Mouse (Mus musculus) lung, embryonic 14.5 days (tissue): Measurements from ENCODE around the gene Arhgef7. TPM values are rescaled to one million over a fixed set of nuclear protein-coding genes. Genes with fewer than 3 reads are reported as not detected.

Source experiments
- ATAC-seq: fragments of 200-750 bp; cut with Nextera tagmentation; 2 replicates; pipeline ENCODE4 v1.8.0; 2017; ENCODE audit warnings: mild to moderate bottlenecking, moderate TSS enrichment, moderate library complexity; ENCODE audit not compliant: insufficient read depth
- DNase-seq: peaks from one replicate; pipeline ENCODE4 v3.0.0-alpha.2; 2015
- H3K27ac ChIP-seq: fragments of 300-500 bp; sonication (generic); 2 replicates; pipeline ENCODE4 v1.5.1; 2014; ENCODE audit warnings: low read depth, mild to moderate bottlenecking, moderate library complexity
- H3K27me3 ChIP-seq: fragments of 300-500 bp; sonication (generic); 2 replicates; pipeline ENCODE4 v1.6.1; 2014; ENCODE audit warnings: low read length, control low read depth; ENCODE audit not compliant: insufficient read depth
- H3K36me3 ChIP-seq: fragments of 300-500 bp; sonication (generic); 2 replicates; pipeline ENCODE4 v1.6.1; 2014; ENCODE audit warnings: control low read depth; ENCODE audit not compliant: insufficient read depth
- H3K4me1 ChIP-seq: fragments of 300-500 bp; sonication (generic); 2 replicates; pipeline ENCODE4 v1.6.1; 2014; ENCODE audit warnings: antibody characterized with exemption, control low read depth; ENCODE audit not compliant: insufficient read depth
- H3K4me2 ChIP-seq: fragments of 300-500 bp; sonication (generic); 2 replicates; pipeline ENCODE4 v1.6.1; 2014; ENCODE audit warnings: mild to moderate bottlenecking
- H3K4me3 ChIP-seq: fragments of 300-500 bp; sonication (generic); 2 replicates; pipeline ENCODE4 v1.5.1; 2014; ENCODE audit warnings: low read depth, low read length
- H3K9ac ChIP-seq: fragments of 300-500 bp; sonication (generic); 2 replicates; pipeline ENCODE4 v1.6.1; 2014
- H3K9me3 ChIP-seq: fragments of 300-500 bp; sonication (generic); 2 replicates; pipeline ENCODE4 v1.6.1; 2016; ENCODE audit warnings: low read depth, low read length, control low read depth
- CTCF ChIP-seq: IDR thresholded peaks from 2 replicates; pipeline ENCODE4 v1.5.1; 2016; ENCODE audit warnings: antibody characterized with exemption, low read depth
- whole genome bisulfite sequencing: fragments of 180-500 bp; shearing (Covaris S2); extraction: QIAGEN DNeasy Blood & Tissue Kit; methylation state at CpG from one replicate; pipeline ENCODE4 v1.1.7; 2014; 5-methylcytosine and 5-hydroxymethylcytosine counted together
- polyA plus RNA-seq: library from polyadenylated mRNA; unstranded; fragments of >200 nt; fragmentation: Nextera tagmentation; extraction: Ambion mirVana; gene quantifications from 2 replicates; pipeline ENCODE4 v1.2.1, GENCODE M21; 2014

Arhgef7 gene
- polyA plus RNA-seq, 1 experiment from 2014 or later, result 41.6 TPM

- DNase-seq, result no peak
- Histone ChIP-seq H3K9me3 (no peaks in the 10 kb centered on the region), H3K27ac (no peak overlapping the region)
Observed at GRCm38 (mm10) chr8:11797729-11798479, 70.4 kb downstream of the Arhgef7 start.

GRCm38 (mm10) chr8:11798480-11798867 lies 71.0 kb downstream of the Arhgef7 start:
- 90% methylated on average over 4 of the region's 4 CpGs for WGBS

More at GRCm38 (mm10) chr8:11797729-11798479, 70.4 kb downstream of the Arhgef7 start:
- peaks cover 44% of the 10 kb centered on the region for H3K36me3 ChIP-seq
- no peak for ATAC-seq
- no peak overlapping the region for H3K9ac ChIP-seq
- TF ChIP-seq CTCF, result no peak
- no peaks in the 10 kb centered on the region for H3K4me1 ChIP-seq
- WGBS, result 82% methylated on average over 14 of the region's 14 CpGs
- no peak overlapping the region for H3K4me3 ChIP-seq
- no peak overlapping the region for H3K4me2 ChIP-seq
- H3K27me3 ChIP-seq, result no peaks in the 10 kb centered on the region

DNA sequence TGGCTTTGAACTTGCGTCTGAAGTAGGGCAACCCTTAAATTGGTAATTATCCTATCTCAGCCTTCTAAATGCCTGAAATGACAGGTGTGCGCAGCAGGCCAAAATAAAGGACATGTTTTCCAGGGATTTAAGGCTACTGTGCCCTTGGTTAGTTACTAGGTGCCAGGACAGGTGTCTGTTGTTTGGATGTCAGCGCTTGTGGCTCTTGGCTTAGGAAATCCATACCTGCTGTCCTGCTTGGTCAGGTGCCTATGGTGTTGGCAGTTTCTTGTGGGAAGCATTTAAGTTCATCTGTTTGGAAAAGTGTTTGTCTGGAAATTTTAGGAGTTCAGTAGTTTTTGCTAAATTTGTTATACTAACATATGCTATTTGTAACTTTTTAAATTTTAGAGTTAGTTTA lies 71.6 kb downstream of the Arhgef7 start:
- WGBS, result 85% methylated on average over 3 of the region's 3 CpGs
- ATAC-seq (no peak), DNase-seq (no peak)
- Histone ChIP-seq H3K4me1 (no peaks in the 10 kb centered on the region), H3K4me3 (no peak overlapping the region), H3K4me2 (no peak overlapping the region), H3K9ac (no peak overlapping the region), H3K27ac (no peak overlapping the region), H3K9me3 (no peaks in the 10 kb centered on the region), H3K27me3 (no peaks in the 10 kb centered on the region), H3K36me3 (peaks cover 50% of the 10 kb centered on the region)
- no peak for TF ChIP-seq CTCF

More at GRCm38 (mm10) chr8:11798480-11798867, 71.0 kb downstream of the Arhgef7 start:
- H3K4me1 ChIP-seq, result no peaks in the 10 kb centered on the region
- DNase-seq (no peak), ATAC-seq (no peak)
- H3K9me3 ChIP-seq, result no peaks in the 10 kb centered on the region
- no peak for TF ChIP-seq CTCF
- H3K4me3 ChIP-seq, result no peak overlapping the region
- no peaks in the 10 kb centered on the region for H3K27me3 ChIP-seq
- H3K9ac ChIP-seq, result no peak overlapping the region
- H3K36me3 ChIP-seq, result peaks cover 45% of the 10 kb centered on the region
- H3K4me2 ChIP-seq, result no peak overlapping the region
- H3K27ac ChIP-seq, result no peak overlapping the region

- H3K27ac ChIP-seq, result no peak overlapping the region
- peaks cover 60% of the 10 kb centered on the region for H3K36me3 ChIP-seq
- no peak for TF ChIP-seq CTCF
- no peaks in the 10 kb centered on the region for H3K4me1 ChIP-seq
- ATAC-seq (no peak), DNase-seq (no peak)
- no peaks in the 10 kb centered on the region for H3K9me3 ChIP-seq
- H3K9ac ChIP-seq, result no peak overlapping the region
- H3K4me3 ChIP-seq, result no peak overlapping the region
- no peak overlapping the region for H3K4me2 ChIP-seq
- H3K27me3 ChIP-seq, result no peaks in the 10 kb centered on the region
- WGBS, result 66% methylated on average over 7 of the region's 7 CpGs
Observed at GRCm38 (mm10) chr8:11800481-11800880, 73.0 kb downstream of the Arhgef7 start.

GRCm38 (mm10) chr8:11801571-11801970 lies 74.0 kb downstream of the Arhgef7 start:
- no peak for TF ChIP-seq CTCF
- Histone ChIP-seq H3K27me3 (no peaks in the 10 kb centered on the region), H3K9me3 (no peaks in the 10 kb centered on the region), H3K4me1 (no peaks in the 10 kb centered on the region), H3K4me3 (no peak overlapping the region), H3K27ac (no peak overlapping the region), H3K4me2 (no peak overlapping the region), H3K9ac (no peak overlapping the region), H3K36me3 (peaks cover 63% of the 10 kb centered on the region)
- WGBS, result 49% methylated on average over 8 of the region's 8 CpGs
- DNase-seq (no peak), ATAC-seq (no peak)

- Histone ChIP-seq H3K36me3 (peaks cover 79% of the 10 kb centered on the region), H3K4me2 (no peak overlapping the region), H3K9ac (no peak overlapping the region), H3K27ac (no peak overlapping the region), H3K27me3 (no peaks in the 10 kb centered on the region), H3K9me3 (no peaks in the 10 kb centered on the region), H3K4me1 (no peaks in the 10 kb centered on the region), H3K4me3 (no peak overlapping the region)
- no peak for ATAC-seq
- DNase-seq, result no peak
- WGBS, result 93% methylated on average over 4 of the region's 4 CpGs
- no peak for TF ChIP-seq CTCF
Observed at GRCm38 (mm10) chr8:11804914-11805313, 77.4 kb downstream of the Arhgef7 start.

- Histone ChIP-seq H3K9me3 (no peaks in the 10 kb centered on the region), H3K4me2 (no peak overlapping the region), H3K4me1 (no peaks in the 10 kb centered on the region), H3K36me3 (peaks cover 90% of the 10 kb centered on the region), H3K27ac (no peak overlapping the region), H3K27me3 (no peaks in the 10 kb centered on the region), H3K9ac (no peak overlapping the region), H3K4me3 (no peak overlapping the region)
- ATAC-seq, result no peak
- no peak for TF ChIP-seq CTCF
- WGBS, result 64% methylated on average over 6 of the region's 6 CpGs
- peak; percentile 61 for DNase-seq
Observed at GRCm38 (mm10) chr8:11806252-11806651, 78.7 kb downstream of the Arhgef7 start.
